Mouse (Mus musculus) liver, adult 2 months (tissue): ENCODE results near the gene Mgat4a.

Experiments used
- CTCF ChIP-seq: fragments of 200-500 bp; IDR thresholded peaks from 2 replicates; pipeline ENCODE4 v1.5.1; 2011; ENCODE audit warnings: low read depth, low read length, control low read depth
- POLR2A ChIP-seq: fragments of 200-500 bp; IDR thresholded peaks from 2 replicates; pipeline ENCODE4 v1.6.1; 2011; ENCODE audit warnings: low read length, control low read depth; ENCODE audit not compliant: insufficient read depth; ENCODE audit errors: extremely low read depth

DNA sequence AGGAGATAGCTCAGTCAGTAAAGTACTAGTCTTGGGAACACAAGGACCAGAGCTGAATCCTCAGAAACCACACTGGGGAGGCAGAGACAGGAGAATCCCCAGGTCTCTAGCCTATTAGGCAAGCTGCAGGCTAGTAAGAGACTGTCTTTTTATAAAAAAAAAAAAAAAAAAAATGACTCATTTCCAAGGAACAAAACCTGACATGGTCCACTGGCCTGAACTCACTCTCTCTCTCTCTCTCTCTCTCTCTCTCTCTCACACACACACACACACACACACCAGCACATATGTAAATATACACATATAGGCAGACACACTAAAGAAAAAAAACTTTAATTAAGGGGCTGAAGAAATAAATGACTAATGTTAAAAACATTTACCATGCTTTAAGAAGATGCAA is 14.6 kb downstream of the Mgat4a start:
- TF ChIP-seq CTCF (no peak), POLR2A (no peak)
